Mouse (Mus musculus) 416B (cell line): Measurements from ENCODE around the gene Pick1.

Experiments
- DNase-seq: peaks from one replicate; pipeline ENCODE4 v3.0.0; 2011; ENCODE audit warnings: low read depth

The Pick1 gene

DNA sequence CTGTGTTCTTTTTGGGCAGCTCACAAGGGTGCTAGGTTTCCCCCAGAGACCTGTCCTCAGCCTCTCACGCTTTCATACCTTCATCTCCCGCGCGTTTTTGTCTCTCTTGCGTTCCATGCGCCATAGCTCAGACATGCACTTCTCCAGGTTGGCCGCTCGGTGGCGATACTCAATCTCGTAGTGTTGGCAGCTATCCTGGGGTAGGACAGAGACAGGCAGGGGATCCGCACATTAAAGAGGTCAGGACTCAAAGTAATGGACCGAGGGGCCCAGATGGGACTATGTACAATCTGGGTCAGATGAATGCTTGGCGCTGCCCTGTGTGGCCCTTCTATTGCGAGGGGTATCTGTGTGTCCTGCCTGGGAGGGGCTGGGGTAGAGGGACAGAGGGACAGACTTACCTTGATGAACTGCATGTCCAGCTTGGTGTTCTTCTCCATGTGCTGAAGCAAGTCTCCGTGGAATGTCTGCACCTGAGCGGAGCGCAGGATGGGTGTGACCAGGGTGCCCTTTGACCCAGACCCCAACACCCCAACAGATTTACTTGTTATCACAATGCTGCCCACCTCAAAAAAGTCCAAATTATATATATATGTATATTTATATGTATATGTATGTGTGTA is 42.3 kb downstream of the Pick1 start:
- DNase-seq = peak; percentile 71

DNA sequence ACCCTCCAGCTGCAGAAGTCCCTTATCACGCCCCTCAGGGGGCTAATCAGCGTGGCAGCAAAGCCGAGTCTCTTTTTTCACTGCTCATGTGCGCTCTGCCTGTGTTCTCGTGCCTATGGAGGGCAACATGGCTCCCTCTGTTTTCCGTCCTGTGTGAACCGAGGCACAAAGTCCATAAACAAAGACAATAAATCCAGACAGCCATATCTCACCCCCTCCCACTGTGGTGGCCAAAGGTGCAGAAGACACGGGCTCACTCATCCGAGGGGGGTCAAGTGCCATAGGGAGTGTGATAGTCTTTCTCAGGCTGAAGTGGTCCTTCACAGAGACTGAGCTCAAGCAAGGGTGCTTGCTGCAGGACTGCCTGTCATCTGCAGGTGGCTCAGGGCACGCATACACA is 44.0 kb downstream of the Pick1 start:
- no peak for DNase-seq

DNA sequence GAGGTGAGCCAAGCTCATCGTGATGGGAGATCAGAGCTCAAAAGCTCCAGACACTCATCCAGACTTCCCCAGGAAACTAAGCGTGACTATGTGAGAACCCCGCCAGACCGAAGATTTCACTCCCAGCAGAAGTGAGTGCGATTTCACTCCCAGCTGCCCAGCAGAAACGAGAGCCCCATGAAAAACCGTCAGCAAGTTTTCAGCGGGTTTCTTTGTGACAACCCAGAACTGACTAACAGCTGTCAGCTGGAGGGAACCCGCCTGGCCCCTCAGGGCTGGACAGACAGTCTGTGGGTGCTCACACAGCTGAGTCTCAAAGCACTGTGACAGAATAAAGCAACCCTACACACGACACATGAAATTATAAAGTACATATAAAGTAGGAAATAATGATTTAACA is 48.8 kb downstream of the Pick1 start:
- DNase-seq = peak; percentile 7

DNA sequence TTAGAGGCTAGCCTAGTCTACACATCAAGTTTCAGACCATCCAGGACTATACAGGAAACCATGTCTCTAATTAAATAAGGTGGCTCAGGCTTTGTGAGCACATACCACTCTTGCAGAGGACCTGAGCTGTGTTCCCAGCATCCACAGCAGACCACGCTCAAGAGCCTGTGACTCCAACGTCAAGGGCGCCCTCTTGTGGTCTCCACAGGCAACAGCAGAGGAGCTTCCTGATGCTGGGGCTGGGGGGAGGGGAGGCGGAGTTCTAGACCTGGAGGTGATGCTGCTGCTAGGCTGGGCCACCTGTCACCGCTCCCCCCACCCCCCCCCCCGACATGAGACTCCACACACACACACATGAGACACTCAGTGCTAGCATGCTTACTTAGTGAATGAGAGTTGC is 51.2 kb downstream of the Pick1 start:
- DNase-seq = peak; percentile 64

DNA sequence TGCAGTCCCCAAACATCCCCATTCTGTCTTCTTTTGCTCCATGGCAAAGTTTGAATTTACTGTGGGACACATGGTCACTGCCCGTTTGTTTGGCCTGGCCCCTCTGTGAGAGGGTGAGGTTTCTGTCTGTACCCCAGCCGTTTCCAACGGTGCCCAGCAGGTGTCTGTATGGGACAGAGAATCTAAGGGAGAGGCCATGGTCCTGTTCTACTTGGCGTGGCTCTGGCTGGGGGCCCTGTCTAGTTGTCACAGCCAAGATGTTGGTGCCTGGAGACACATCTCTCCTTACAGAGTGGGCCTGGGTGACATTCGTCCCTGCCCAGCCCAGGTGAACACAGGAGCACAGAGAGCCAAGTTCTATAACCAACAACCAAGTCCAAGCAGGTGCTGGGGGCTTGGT is 51.9 kb downstream of the Pick1 start:
- peak; percentile 52 for DNase-seq

DNA sequence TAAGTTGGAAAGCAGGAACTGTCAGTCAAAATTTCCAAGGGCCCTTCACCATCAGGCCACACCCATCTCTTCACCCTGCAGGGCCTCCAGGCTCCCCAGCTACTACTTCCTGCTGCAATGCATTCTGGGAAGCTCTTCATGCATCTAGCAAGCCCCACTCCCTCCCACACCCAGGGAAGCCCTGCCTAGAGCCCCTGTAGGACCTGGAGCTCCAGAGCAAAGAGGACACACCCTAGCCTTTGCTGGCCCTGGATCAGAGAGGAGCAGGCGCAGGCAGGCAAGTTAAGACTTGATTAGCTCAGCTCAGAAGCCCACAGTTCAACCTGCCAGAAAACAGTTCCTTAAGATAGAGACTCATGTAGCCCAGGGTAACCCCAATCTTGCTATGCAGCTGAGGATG is 52.4 kb downstream of the Pick1 start:
- peak; percentile 75 for DNase-seq

DNA sequence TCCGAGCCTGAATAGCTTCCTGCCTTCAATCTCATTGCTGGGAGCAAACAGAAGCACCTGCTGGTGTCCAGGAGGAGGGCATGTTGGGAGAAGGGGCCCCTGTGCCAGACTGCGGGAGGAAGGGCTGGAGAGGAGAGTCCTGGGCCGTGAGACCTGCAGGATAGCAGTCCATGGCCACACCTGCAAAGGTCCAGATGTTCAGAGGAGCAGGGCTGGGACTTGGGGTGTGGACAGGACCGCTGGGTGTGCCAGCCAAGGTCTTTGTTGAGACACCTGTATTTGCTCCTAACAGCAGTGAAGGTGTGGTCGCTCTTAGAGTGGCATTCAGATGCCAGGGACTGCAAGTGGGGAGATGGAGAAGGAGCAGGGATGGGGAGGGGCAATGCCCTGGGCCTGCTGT is 53.5 kb downstream of the Pick1 start:
- DNase-seq = no peak

DNA sequence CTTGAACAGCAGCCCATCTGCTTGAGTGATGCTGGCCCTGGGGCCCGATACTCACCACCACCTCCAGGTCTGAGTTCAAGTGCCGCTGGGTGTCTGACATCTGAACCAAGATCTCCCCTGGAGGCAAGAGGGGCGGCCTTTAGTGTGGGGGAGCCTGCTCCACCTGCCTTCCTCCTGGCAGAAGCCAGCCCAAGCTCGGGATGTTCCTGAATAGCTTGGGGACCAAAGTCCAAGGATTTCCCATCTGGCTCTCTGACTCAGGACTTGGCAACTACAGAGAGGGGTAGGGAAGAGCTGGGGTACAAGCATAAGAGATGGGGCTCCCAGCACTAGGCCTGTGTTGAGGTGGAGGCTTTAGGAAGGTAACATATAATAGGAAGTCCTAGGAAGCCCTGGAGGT is 54.4 kb downstream of the Pick1 start:
- no peak for DNase-seq

DNA sequence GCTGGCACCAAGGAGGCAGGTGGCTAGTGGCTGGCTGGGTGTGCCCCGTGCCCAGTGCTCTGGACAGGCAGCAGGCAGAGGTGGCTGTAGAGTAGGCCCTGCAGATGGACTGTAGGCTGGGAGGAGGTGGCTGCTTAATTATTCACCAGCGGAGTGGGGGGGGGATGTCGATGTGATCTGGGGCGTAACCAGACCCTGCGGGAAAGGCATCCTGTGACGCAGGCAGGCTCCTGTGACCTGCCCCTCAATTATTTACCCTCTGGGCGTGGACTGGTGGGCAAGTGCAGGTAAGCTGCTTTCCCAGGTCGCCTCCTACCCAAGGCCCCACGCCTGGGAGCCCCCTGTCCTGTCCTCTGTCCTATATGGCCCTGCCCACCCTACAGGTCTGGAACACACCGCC is 56.4 kb downstream of the Pick1 start, which contains the start of gene Baiap2l2:
TSS of gene Baiap2l2 (minus strand) at position 139 of the 400 bp plus-strand sequence.
- no peak for DNase-seq

DNA sequence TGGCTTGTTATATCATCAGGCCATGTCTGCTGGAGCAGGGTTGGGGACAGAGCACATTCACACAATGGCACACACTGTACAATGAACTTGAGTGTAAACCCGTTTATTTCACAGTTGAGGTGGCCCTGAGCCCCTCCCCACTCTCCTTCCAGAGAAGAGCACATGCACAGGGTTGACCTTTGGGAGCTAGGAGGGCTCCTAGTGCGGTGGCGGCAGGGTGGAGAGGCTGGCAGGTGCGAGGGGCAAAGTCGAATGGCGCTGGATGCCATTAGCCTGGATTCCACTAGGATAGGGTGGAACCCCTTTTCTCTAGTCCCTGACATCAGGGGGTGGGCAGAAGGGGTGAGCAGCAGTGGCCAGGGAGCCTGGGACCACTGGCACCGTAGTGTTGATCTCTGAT is 57.2 kb downstream of the Pick1 start:
- no peak for DNase-seq

DNA sequence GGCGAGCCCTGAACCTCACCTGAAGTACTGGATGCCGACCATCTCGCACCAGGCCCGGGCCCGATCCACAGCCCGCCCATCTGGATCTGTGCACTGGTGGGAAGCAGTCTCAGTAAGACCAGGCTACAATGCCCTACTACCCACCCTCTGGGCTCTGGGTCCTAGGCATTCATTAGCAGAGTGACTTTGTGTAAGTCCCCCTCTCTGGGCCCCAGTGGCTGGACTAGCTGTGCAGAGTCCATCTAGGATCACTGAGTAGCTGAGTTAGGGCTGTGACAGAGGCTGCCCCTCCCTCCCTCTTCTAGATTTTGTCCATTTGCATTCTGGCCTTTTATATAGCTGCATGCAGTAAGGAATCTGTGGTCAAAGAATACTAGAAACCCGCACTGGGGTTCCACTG is 58.1 kb downstream of the Pick1 start:
- DNase-seq = no peak

DNA sequence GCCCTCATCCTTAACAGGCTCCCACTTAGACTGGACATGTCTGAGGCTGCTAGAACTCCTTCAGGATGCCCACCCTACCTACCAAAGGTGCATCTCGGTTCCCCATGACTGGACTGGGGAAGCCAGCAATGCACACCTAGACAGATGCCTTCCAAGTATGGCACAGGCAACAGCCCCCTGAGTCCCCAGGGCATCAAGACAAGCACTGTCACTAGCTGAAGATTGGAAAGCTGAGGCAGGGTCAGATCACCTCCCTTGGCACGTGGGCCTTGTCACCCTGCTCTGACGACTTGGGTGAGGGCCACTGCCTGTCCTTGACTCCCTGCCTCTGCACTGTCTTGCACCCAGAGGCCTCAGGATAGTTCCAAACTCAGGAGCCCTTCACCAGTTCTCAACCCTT is 59.4 kb downstream of the Pick1 start:
- no peak for DNase-seq

DNA sequence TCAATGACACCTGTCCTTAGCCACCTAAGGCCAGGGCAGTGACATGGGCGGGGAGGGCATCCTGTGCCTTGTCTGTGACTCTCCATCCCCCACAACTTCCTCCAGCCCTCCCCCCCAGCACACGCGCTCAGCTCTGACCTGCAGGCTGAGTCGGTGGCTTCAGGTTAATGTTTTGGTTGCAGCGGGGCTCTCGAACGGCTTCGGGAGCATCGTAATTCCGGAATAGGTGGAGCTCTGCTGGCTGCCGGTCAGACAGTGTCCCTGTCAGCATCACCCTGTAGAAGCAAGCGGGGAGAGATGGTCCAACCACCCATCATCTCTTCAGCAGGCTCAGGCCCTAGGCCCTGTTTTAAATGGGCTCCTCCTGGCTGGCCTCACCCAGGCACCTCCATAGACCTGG is 60.5 kb downstream of the Pick1 start:
- DNase-seq = no peak

DNA sequence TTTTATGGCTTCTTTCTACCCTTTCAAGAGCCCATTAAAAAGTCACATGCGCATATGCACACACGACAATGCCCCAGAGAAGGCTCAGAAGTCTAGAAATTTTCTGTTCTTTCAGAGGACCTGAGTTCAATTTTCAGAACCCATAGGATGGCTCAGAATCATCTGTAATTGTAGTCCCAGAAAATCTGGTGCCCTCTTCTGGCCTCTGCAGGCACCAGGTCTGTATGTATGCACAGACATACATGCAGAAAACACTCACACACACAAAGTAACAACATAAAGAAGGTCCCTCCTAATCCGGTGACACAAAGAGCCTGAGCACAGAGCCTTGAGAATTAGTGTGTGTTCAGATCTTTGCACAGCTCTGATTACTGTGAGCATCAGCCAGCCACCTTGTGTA is 61.4 kb downstream of the Pick1 start:
- DNase-seq = no peak

DNA sequence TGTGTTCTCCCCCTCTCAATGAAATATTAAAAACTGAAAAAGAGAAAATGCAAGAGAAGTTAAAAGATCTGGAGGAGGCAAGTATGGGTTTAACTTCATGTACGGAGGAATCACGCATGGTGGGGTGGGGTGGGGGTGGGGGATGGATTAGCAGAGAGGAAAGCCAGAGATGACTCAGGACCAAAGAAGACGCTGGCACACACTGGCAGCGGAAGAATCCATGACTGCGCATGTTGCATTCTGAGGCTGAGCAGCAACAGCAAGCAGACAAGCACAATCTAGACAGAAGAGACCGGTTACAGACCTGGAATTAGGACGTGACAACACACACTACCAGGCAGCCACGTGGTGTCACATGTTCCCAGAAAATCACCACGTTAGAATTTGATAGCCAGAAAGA is 63.8 kb downstream of the Pick1 start:
- DNase-seq = no peak

DNA sequence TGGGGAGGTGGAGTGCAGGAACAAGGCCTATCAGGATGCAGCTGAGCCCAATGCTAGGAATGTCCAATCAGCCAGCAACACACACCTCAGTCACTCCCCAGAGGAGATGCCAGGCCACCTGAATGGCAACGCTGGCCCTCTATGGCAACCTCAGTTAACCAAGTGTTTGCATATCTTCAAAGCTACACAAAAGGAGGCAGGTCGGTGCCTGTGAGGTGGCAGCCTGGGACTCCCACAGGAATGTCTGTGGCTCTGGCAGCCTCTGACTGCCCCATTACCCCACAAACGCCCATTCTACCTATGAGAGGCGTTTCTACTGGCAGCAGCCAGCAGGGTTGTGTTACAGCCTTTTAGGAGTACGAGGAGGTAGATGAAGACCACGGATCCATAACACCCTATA is 69.6 kb downstream of the Pick1 start:
- no peak for DNase-seq
